Mouse (Mus musculus) layer of hippocampus, adult 9-10 months (tissue): ENCODE results near the gene Fam98c.
A peak's percentile ranks its signal among the peaks of the same experiment; 100 is the strongest.
"Not testable (repeated sequence)": the region's sequence is repeated elsewhere in the genome, so short reads cannot be mapped to it uniquely, and the experiment has no call there.

ENCODE experiments used
- DNase-seq: peaks from one replicate; pipeline ENCODE4 v3.0.0; 2022; ENCODE audit warnings: low spot score

Gene Fam98c

DNA sequence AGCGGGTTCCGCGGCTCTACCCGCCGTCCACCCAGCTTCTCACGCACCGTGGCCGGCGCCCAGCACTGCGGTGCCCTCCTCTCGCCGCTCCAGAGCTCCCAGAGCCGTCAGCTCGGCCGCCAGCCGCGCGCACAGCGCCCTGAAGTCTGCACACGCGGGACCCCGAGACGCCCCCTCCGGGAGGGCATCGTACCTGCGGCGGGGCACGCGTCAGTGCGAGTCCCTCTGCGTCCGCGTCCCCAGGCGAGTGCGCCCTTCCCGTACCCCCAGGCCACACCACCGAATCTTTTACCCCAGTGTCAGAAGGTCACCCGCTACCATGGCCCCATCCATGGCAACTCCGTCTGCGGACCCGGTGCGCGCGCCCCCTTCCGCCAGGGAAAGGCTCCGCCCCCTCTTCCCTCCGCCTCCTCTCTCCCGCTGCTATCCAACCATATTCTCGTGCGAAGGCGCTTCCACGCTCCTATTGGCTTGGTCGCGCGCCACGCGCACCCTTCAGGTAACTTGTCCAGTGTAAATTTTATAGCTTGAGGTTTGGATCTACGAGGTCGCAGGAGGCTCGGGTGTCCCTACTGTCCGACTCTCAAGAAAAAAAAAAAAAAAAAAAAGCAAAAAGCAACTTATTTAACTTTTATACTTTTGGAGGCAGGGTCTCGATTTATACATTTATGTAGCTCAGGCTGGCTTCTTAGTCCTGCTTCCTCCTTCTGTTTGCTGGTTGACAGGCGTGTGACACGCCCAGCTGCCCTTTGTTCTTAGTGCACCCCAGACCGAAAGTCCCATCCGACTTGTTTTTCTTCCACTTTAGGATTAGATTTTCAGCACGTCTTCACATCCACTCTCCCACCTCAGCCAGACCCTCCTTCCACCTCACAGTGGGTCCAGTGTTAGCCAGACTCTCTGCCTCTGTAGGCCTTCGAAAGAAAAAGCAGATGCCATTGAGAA, at the start of gene Fam98c:
Gene Fam98c (minus strand): TSS at position 397 of the 945 bp plus-strand sequence.
- DNase-seq = peak; percentile 62

DNA sequence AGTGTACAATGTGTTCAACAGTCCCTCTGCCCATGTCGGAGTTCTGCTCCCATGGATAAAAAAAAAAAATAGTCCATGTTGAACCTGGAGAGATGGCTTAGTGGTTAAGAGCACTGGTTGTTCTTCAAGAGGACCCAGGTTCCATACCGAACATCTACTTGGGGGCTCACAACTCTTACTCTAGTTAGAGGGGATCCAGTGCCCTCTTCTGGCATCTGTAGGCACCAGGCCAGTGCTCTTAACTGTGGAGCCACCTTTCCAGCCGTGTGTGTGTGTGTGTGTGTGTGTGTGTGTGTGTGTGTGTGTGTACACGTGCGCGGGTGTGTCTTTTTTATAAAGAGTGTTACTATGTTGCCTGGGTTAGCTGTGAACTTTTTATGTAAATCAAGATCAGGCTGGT, 46.5 kb upstream of the Fam98c start:
- DNase-seq = no peak

DNA sequence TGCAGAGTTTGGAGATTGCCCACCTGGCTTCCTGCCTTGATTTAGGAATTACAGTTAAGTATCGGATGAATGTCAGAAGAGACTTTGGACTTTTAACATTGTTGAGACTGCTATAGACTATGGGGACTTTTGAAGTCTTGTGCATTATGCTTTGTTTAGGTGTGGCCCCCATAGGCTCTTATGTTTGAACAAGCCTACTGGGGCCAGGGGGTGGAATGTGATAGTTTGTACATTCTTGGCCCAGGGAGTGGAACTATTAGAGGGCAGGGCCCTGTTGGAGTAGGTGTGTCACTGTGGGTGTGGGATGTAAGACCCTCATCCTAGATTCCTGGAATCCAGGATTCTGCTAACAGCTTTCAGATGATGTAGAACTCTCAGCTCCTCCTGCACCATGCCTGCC, 38.2 kb upstream of the Fam98c start:
- DNase-seq = not testable (repeated sequence)

DNA sequence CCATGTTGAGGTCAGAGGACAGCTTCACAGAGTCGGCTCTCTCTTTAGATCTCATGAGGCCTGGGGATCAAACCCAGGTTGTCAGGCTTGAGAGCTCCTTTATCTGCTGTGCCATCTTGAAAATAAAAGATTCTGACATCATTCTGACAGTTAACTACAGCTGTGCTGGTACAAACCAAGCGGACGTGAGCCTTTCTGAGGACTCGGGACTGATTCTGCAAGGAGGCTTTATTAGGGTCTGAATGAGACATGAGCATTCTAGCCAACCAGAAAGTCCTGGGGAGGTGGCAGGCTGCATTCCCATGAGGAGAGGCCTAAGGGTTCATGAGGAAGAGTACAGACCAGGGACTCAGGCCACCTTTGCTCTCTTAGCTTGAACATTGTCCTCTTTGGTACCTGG, 25.3 kb upstream of the Fam98c start:
- not testable (repeated sequence) for DNase-seq

DNA sequence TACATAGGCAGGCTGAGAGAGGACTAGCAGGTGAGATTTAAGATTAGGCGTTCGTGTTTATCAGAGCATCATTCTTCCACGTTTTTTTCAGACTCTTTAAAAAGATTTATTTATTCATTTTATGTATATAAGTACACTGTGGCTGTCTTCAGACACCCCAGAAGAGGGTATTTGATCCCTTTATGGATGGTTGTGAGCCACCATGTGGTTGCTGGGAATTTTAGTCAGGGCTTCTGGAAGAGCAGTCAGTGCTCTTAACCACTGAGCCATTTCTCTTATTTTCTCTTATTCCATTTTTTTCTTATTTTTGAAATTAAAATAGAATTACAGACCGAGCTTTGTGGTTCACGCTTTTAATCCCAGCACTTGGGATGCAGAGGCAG, 24.8 kb upstream of the Fam98c start:
- DNase-seq = no peak

DNA sequence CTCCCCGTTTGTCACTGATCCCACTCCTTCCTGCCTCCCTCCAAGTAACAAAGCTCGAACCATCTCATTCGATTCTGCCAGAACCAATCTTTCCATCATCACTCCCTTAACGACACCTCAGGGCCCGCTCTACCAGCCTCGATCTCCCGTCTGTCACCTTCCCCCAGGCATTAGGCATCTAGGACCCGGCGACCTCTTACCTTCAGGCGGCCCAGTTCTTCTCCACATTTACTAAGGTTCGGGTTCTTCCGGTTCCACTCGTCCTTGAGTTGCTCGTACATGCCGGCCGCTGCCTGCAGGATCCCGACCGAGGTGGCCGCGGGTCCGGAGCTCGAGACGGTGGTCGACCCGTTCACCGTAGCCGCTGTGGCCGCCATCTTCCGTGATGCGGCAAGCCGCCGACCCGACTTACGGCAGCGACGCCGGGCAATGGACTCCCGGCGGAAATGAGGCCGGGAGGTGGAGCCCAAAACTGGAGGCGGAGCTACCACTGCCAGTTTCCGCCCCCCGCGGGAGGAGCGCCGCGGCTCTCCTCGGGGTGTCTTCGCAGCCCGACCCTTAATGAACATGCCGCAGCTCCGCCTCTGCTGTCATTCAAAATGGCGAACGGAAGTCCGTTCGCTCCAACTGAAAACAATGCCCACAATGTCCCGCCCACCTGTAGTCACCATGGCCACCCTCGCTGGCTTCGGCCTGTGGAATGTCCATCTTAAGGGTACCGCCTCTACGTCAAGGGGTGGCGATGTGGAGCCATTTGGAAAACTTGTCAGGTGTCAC, 24.2 kb upstream of the Fam98c start, which contains the start of gene Psmd8:
Gene Psmd8 (minus strand): TSS at position 625 of the 777 bp plus-strand sequence.
- DNase-seq = peak; percentile 93

DNA sequence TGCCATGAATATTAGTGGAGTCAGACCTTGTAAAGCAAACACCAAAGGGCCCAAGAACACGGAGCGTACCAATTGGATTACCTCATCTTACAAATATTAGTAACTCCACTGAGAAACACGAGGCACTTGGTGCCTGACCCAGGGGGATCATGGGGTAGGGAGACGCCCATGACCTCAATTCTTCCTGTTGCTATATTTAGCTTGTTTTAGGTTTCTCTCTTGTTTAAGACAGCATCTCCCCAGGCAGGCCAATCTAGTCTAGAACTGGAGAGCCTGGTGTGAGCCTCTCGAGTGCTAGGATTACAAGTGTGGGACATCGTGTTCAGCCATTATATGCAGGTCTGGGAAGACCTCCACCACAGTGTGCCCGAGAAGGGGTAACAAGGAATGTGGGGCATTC, 23.3 kb upstream of the Fam98c start:
- DNase-seq = no peak

DNA sequence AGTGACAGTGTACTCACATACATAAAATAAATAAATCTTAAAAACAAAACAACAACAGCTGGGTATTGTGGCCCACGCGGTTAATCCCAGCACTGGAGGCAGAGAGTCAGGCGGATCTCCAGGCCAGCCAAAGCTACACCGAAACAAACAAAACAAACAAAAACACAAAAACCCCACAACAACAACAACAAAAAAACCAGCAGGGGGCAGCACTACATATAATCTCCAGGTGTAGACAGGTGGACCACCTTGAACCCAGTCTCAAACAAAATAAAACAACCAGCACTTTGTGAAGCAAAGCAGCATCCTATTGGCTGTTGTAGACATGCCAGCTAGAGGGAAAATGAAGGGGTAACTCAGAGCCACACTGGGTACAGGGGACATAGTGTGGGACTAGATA, 22.1 kb upstream of the Fam98c start:
- no peak for DNase-seq

DNA sequence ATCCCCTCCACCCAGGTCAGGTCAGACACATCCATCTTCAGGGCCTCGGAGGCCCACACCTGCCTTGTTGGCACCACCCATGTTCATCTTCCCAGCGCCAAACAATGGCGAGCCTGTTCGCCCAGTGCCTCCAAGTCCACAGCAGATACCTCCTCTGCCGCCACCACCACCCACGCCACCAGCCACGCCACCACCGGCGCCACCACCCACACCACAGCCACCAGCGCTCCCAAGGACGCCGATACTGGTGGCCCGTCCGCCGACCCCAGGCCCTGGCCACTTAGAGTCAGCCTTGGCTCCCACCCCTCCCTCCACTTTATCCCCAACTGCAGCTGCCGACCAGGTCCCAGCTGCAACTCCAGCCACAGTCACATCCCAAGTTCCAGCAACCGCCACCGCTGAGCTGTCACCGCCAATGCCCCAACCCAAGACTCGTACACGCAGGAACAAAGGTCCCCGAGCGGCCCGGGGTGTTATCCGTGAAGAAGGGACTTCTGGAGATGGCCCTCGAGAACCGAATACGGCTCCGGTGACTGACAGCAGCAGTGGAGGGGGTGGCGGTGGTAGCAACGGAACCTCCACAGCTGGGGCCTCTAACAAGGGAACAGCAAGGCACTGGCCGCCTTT, 16.5 kb upstream of the Fam98c start:
- DNase-seq = no peak

DNA sequence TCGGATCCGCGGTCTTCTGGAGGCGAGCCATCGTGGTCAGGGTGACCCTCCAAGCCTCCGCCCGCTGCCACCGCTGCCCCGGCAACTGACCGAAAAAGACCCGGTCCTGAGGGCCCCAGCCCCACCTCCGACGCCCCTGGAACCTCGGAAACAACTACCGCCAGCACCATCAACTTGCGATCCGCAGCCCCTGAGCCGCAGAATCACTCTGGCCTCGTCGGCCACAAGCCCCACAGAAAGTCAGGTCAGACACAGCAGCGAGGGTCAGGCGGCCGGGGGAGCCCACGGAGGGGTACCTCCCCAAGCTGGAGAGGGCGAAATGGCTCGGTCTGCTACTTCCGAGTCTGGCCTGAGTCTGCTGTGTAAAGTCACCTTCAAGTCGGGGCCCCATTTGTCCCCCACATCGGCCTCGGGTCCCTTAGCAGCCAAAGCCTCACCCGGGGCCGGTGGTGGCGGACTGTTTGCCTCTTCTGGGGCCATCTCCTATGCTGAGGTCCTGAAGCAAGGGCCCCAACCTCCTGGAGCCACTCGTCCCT, 15.6 kb upstream of the Fam98c start:
- no peak for DNase-seq

DNA sequence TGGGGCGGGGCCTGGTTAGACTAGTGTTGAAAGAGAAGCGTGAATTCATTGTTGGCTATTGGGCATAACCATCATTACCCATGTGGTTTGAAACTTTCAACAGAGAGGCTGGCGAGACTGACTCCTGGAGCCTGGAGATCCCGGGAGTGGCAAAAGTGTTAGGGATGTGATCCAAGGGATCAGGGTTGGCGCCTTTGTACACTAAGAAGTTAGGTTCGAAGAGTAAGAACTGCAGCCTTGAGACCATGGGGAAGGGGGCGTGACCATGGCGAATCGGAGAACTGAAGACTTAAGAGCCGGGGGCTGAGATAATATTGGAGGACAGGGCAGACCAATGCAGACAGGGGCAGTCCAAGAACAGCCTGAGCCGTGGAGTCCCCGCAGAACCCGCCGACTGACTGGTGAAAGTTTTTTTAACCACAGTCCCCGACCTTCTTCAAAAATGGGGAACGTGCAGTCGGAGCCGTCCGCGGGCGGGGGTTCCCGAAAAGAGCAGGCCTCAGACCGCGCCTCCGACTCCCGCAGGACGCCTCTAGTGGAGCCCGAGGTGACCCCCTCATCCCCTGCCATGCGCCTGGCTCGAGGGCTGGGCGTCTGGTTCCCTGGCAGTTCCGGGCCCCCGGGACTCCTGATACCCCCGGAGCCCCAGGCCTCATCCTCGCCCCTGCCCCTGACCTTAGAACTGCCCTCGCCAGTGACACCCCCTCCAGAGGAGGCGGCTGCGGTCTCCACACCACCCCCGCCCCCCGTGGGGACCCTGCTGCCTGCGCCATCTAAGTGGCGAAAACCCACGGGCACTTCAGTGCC, 14.9 kb upstream of the Fam98c start:
- DNase-seq = no peak

DNA sequence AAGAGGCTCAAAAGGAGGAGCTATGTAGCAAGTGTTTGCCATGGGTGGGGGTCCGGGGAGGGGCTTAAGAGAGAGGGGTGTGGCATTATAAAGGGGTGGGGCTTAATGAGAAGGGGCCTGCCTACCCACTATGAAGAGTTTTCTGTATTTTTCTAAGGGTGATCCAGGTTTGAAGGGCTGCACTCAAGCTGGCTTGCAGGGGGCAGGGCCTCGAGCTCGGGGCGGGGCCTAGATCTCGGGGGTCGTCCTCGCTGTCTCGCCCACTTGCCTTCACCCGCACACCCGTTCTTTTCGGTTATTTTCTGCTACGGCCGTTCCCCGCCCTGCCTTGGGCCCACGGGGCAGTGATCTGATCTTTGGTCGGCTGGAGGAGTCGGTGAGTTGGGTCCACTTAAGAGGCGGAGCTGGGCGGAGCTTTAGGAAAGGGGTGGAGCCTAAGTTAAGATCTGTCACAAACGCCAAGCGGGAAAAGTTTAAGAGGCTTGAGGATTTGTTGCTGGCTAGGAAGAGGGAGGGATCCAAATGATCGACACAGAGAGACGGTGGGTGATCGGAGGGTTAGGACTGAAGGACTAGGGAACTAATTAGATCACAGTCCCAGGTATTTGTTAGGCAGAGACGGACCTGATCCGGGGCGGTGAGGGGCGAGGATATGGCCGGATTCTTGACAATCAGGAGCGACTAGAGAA, 14.2 kb upstream of the Fam98c start, which contains the start of the genes Ggn and Spred3:
Gene Ggn (plus strand): TSS at position 145 of the 689 bp plus-strand sequence.
Gene Spred3 (minus strand): TSS at position 346 of the 689 bp plus-strand sequence.
- DNase-seq = no peak

DNA sequence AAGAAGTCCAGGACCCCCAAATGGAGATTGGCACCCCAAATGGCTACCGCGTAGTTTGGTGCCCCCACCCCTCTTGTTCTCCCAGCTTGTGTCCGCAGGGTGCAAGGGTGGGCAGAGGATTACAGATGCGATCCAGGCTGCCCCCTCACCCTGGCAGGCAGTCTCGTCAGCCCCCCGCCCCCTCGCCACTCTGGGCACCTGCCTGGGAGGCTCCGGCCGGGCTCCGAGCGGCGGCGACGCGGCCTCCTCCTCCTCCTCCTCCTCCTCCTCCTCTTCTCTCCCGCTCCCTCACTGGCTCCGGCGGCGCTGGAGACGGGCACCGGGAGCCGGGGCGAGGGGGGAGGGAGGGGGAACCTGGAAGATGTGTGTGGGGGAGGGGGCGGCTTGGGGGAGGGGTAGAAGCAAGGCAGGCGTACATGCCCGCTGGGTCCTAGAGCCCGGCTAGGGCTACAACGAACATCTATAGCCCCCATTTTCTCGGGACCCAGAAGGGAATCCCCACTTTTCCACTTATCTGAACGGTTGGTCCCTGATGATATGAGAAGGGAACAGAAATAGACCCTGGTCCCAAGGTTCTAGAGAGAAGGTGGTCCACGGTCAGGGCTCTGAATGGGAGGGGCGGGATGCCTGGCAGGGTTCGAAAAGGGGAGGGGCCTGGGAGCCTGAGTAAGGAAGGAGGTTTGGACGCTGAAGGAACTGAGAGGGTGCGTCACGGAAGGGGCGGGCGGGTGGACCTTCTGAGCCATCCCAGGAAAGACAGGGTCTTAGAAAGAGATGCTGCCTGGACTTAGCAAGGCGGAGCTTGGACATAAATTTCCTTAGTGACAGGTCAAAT, 13.4 kb upstream of the Fam98c start:
- DNase-seq = no peak

DNA sequence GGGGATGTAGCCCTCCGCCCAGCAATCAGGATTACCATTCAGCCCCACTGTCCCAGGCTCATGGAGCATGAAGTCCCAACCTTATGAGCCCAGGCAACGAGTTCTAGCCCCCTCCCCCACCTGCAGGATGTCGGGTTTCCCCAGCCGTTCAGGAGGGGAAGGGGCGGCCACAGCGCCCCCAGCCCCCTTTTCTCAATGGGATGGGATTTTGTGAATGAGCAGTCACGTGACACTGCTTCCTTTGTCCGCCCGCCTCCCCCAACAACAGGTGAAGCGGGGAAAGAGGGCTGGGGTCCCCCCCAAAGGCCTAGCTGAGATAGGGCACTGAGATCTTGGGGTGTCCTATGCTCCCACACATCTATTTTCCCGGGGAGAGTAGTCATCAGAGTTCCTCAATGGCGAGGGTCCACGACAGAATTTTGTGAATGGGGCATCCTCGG, 12.8 kb upstream of the Fam98c start:
- DNase-seq = no peak

DNA sequence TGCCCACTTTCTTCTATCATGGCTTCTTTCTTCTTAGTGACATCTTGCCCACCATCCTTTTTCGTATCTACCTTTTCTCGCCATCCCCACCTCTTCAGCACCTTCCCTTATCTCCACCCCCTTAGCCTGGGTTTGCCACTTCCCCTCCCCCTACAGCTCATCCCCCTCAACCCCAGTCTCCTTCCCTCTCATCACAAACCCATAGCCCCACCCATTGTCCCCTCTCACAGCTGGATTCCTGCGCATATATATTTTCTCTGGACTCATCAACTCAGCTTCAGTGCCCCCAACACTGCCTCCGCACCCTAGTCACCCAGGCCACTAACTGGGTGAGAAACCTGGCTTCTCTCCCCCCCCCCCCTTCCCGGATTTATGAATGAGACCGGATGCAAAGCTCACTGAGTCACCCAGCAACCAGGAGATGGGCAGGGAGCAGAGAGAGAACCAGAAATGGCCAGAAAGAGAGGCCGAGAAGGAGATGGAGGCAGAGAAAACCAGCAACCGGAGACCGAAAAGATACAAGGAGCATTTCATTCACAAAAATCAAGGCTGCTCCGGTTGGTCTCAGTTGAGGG, 12.2 kb upstream of the Fam98c start:
- no peak for DNase-seq

DNA sequence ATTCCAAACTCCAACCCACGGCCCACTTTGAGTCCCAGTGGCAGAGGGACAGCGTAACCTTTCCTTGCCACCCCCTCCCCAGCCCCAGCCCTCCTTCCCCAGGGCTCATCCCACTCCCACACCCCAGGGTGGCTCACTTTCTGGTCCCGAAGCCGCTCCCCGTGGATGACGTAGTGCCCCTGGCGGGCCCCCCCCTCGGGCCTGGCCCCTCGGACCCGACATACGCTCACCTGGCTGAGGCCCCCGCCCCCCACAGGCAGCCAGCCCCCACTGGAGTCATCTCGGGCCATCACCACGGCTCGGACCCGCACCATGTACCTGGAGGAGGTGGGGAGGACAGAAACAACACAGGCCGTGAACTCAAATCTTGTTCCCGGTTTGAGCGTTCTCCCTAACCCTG, 11.6 kb upstream of the Fam98c start:
- no peak for DNase-seq

DNA sequence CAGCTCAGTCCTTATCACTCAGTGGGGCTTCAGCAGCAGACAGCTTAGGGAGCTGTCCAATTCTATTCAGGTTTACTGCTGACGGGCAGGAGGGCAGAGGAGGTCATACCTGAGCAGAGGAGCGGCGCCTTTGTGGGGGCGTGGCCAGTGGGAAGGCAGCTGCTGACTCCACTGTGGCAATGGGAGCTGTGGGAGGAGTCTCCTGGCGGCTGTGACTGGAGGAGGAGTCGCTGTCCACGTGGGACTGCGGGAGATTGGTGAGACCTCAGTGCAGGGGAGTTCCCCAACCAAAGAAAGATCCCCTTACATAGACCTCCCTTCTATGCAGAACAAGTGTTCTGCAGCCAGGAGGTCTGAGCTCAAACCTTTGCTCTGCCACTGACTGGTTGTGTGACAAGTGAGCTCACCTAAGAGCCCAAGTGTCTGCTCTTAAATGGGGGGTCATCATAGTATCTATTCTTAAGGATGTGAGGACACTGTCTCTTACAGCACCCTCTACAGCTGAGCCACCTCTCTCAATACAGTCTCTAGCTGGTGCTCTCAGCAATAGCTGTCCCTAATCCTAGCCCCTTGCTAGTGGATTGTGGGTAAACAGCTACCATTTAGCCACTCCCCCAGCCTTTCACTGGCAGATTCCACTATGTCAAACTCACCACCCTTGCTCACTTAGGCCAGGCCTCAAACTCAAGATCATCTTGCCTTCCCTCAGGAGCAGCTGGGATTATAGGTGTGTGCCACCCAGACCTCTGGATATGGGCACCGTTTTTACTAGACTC, 6.9 kb upstream of the Fam98c start:
- no peak for DNase-seq

DNA sequence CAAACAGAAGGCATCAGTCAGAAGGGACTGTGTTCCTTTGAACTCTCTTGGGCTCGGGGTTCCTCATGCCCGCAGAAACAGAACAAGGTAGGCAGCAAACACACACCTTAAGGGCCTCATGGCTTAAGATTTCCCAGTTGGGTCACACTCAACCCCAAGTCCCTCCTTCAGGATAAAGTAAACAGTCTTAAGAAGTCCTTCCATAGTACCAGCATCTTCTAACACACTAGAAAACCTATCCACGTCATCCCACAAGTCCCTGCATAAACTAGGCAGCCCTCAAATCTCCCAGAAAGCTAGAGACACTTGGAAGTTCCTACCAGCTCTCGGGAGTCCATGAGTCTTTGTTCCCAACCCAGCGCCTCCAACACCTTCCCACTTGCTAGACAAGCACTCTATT, 6.3 kb upstream of the Fam98c start:
- DNase-seq = no peak

DNA sequence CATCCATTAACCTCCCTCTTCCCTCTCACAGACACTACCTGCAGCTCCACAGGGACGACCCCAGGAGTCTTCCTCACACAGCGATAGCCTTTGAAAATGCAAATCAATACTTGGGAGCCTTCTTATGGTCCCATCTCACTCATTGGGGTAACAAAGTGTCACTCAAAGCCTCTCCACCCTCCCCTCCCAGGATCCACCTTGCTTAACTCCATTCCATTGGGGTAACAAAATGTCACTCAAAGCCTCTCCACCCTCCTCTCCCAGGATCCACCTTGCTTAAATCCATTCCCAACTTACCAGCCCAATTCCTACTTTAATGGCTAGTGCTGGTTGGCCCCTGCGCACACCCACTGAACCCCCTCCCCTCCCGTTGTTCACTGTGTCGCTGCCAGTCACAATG, 2.2 kb upstream of the Fam98c start:
- DNase-seq = no peak
